Mouse (Mus musculus) thymus, adult 2 months (tissue): ENCODE data around the gene Blvrb. TPM values are rescaled to one million over a fixed set of nuclear protein-coding genes. Genes with fewer than 3 reads are reported as not detected.

Experiments used
- DNase-seq: peaks from one replicate; pipeline ENCODE4 v3.0.0; 2021
- H3K27ac ChIP-seq: fragments of 200-500 bp; 2 replicates; pipeline ENCODE4 v1.5.1; 2012; ENCODE audit warnings: low read length, control low read depth; ENCODE audit not compliant: control insufficient read depth, insufficient read depth
- H3K27me3 ChIP-seq: fragments of 200-500 bp; 2 replicates; pipeline ENCODE4 v1.6.1; 2012; ENCODE audit warnings: mild to moderate bottlenecking, low read length, moderate library complexity, mixed read lengths; ENCODE audit not compliant: control insufficient read depth, insufficient read depth
- H3K36me3 ChIP-seq: fragments of 200-500 bp; 2 replicates; pipeline ENCODE4 v1.6.1; 2012; ENCODE audit warnings: mild to moderate bottlenecking, low read length, moderate library complexity; ENCODE audit not compliant: control insufficient read depth, insufficient read depth
- H3K4me1 ChIP-seq: fragments of 200-500 bp; replicated peaks from 2 replicates; pipeline ENCODE4 v1.6.1; 2012; ENCODE audit warnings: low read length; ENCODE audit not compliant: control insufficient read depth, insufficient read depth
- H3K4me3 ChIP-seq: fragments of 200-500 bp; 2 replicates; pipeline ENCODE4 v1.5.1; 2012; ENCODE audit warnings: mild to moderate bottlenecking, low read length, control low read depth, moderate library complexity; ENCODE audit not compliant: control insufficient read depth, insufficient read depth
- CTCF ChIP-seq: fragments of 200-500 bp; IDR thresholded peaks from 2 replicates; pipeline ENCODE4 v1.5.1; 2012; ENCODE audit warnings: mild to moderate bottlenecking, control low read depth, low read length, moderate library complexity, borderline replicate concordance; ENCODE audit not compliant: control insufficient read depth, poor library complexity, insufficient read depth; ENCODE audit errors: extremely low read depth
- POLR2A ChIP-seq: fragments of 200-500 bp; IDR thresholded peaks from 2 replicates; pipeline ENCODE4 v1.6.1; 2012; ENCODE audit warnings: mild to moderate bottlenecking, low read length, control low read depth, moderate library complexity; ENCODE audit not compliant: control insufficient read depth, poor library complexity, insufficient read depth; ENCODE audit errors: extremely low read depth
- WGBS: fragments of 180-500 bp; shearing (Covaris S2); methylation state at CpG from one replicate; pipeline ENCODE4 v1.1.7; 2018; 5-methylcytosine and 5-hydroxymethylcytosine counted together
- polyA plus RNA-seq: library from polyadenylated mRNA; depleted of rRNA; stranded (reverse); fragments of >200 nt; gene quantifications from 2 replicates; pipeline ENCODE4 v1.2.3, GENCODE M21; 2012

Gene Blvrb
- polyA plus RNA-seq, 1 experiment, result 50.8 TPM

DNA sequence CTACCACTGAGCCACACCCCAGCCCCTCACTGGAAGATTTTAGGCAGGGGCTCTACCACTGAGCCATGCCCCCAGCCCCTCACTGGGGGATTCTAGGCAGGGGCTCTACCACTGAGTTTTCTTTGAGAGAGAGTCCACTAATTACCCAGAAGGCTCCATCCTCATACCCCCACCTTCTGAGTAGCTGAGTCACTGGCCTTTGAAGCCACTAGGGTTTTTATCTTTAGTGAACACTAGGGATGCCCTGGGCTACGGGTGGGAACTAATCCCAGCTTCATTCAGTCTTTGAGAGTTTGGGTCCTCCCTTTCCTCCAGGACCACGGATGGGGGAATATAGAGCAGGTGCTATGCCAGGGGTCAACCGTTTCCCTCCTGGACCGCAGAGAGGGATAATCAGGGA, 10.8 kb downstream of the Blvrb start:
- no peaks in the 10 kb centered on the region for H3K4me1 ChIP-seq
- H3K4me3 ChIP-seq, result no peak overlapping the region
- WGBS, result 88% methylated on average over 4 of the region's 4 CpGs
- TF ChIP-seq CTCF (no peak), POLR2A (no peak)
- no peak overlapping the region for H3K27ac ChIP-seq
- no peak for DNase-seq
- H3K36me3 ChIP-seq, result no peaks in the 10 kb centered on the region
- H3K27me3 ChIP-seq, result no peaks in the 10 kb centered on the region

DNA sequence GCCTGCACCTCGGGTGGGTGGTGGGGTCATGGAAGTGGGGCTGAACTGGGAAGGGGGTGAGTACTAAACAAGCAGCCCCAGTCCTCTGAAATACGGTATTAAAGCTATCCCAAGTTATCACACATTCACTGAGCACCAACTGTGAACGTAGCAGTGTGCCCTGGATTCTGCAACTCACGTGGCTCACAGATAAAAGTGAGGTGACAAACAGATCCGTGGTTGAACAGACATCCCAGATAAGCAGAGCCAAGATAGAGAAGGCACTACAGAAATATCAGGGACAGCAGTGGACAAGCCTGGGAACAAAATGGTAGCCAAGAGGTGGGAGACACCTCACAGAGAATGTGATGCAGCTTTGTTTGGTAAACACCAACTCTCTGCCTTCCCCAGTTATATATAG, 11.9 kb downstream of the Blvrb start:
- Histone ChIP-seq H3K27ac (no peak overlapping the region), H3K4me3 (no peak overlapping the region), H3K4me1 (no peaks in the 10 kb centered on the region), H3K27me3 (no peaks in the 10 kb centered on the region), H3K36me3 (no peaks in the 10 kb centered on the region)
- TF ChIP-seq POLR2A, result no peak
- TF ChIP-seq CTCF, result no peak
- 95% methylated on average over 5 of the region's 5 CpGs for WGBS
- no peak for DNase-seq

DNA sequence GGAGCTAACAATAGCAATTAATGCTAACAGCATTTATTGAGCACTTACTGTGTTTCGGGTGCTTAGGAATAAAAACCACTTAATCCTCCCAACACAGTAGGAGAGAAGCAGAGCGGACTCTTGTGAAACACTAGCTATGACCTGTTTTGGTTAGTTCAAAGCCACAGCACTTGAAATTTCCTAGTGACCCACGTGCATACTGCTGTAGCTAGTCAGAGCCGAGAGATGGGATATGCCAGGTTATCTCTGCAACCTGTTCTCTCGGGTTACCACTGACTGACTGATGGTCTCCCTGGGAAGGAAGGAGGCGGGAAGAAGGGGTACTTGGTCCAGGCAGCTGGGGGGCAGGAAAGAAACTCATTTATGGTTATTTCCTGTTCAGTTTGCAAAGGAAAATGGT, 12.7 kb downstream of the Blvrb start:
- no peaks in the 10 kb centered on the region for H3K36me3 ChIP-seq
- H3K27me3 ChIP-seq, result no peaks in the 10 kb centered on the region
- WGBS, result 64% methylated on average over 6 of the region's 6 CpGs
- H3K4me1 ChIP-seq, result no peaks in the 10 kb centered on the region
- no peak overlapping the region for H3K27ac ChIP-seq
- no peak for DNase-seq
- TF ChIP-seq POLR2A (no peak), CTCF (no peak)
- H3K4me3 ChIP-seq, result no peak overlapping the region

DNA sequence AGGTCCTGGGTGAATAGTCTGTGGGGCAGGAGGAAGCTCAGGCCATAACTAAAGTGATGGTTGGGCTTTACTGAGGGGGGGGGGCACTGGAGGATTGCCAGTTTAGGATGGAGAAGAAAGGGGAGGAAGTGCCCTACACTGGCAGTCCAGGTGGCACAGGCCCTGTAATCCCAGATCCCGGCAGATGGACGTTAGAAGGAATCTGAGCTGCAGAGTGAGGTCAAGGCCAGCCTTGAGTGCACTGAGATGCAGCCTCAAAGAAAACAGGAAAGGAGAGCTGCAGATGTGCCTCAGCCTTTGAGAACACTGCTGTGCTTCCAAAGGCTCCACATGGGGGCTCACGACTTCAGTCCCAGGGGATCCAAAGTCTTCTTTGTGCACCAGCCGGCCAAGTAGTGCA, 19.9 kb downstream of the Blvrb start:
- Histone ChIP-seq H3K27me3 (no peaks in the 10 kb centered on the region), H3K4me3 (no peak overlapping the region), H3K36me3 (no peaks in the 10 kb centered on the region), H3K4me1 (no peaks in the 10 kb centered on the region), H3K27ac (no peak overlapping the region)
- 67% methylated on average over 4 of the region's 4 CpGs for WGBS
- no peak for DNase-seq
- TF ChIP-seq CTCF, result no peak
- TF ChIP-seq POLR2A, result no peak

DNA sequence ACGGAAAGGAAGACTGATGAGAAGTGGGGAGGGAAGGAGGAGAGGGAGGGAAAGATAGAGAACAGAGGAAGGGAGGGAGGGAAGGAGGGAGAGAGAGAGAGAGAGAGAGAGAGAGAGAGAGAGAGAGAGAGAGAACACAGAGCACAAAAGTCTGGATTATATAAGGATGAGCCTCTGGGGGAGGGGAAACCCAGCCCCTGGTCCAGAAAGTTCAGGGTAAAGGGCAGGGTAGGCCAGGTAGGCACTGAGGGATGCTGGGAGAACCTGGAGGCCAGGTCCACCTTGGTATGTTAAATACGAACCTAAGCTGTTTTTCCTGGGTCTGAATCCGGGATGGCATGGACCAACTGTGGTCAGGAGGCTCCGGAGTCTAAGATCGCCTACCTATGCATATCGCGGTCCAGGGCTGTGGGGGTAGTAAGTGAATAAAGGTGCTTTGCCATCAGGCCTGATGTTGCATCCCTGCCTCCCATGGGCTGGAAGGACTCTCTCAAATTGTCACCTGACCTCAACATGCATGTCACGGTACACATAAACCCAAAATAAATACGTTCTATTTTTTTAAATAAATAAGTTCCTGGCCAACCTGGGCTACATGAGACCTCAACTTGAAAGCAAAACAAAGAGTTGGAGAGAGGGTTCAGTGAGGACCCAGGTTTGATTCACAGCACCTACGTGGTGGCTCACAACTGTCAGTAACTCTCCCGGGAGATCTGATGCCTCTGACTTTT, 23.8 kb downstream of the Blvrb start:
- Histone ChIP-seq H3K4me1 (no peaks in the 10 kb centered on the region), H3K36me3 (peaks cover 5% of the 10 kb centered on the region; the same call in 1 of the 2 replicates), H3K4me3 (no peak overlapping the region), H3K27ac (no peak overlapping the region), H3K27me3 (no peaks in the 10 kb centered on the region)
- TF ChIP-seq CTCF, result no peak
- DNase-seq, result no peak
- 95% methylated on average over 11 of the region's 11 CpGs for WGBS

DNA sequence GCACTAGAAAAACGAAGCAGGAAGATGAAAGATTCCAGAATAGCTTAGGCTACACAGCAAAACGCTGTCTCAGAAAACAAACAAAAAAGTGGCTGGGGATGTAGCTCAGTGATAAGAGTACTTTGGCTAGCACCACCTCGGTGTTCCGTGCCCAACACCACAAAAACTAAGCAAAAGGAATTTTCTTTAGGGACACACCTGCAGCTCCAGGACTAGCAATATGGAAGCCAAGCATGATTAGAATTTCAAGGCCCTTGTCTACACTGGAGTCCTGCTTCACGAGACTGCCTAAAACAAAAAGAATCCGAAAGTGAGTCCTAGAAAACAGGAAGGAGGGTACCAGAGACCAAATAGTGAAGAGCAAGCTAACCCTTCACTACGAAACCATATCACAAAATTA, 24.8 kb downstream of the Blvrb start:
- TF ChIP-seq POLR2A (no peak), CTCF (no peak)
- Histone ChIP-seq H3K4me3 (no peak overlapping the region), H3K36me3 (peaks cover 9% of the 10 kb centered on the region; the same call in 1 of the 2 replicates), H3K27me3 (no peaks in the 10 kb centered on the region), H3K4me1 (no peaks in the 10 kb centered on the region), H3K27ac (peak overlapping the region; percentile 50; the same call in 1 of the 2 replicates)
- WGBS, result 7% methylated on average over 7 of the region's 7 CpGs
- peak; percentile 24 for DNase-seq
